Mouse (Mus musculus): ENCODE results near the gene Gm48552.

GRCm38 (mm10) chr10:81410350-81410749 is 21.5 kb downstream of the Gm48552 start:
- no peak for TF ChIP-seq USF1 (IDR thresholded peaks at IDR 0.05; ENCODE audit: low read depth)
- no peak for TF ChIP-seq MYOG (IDR thresholded peaks at IDR 0.05; ENCODE audit: control insufficient read depth in 1 of 3, insufficient read depth in 1 of 3, insufficient read length in 2 of 3, low read depth in 2 of 3)
- TF ChIP-seq E2F4 (IDR thresholded peaks at IDR 0.05; ENCODE audit: insufficient read depth), result no peak
- TF ChIP-seq POLR2A (IDR thresholded peaks at IDR 0.05; ENCODE audit: insufficient read length, low read depth), result no peak
- TF ChIP-seq MAX (IDR thresholded peaks at IDR 0.05; ENCODE audit: low read depth), result no peak
- no peak for TF ChIP-seq TCF12 (IDR thresholded peaks at IDR 0.05; ENCODE audit: insufficient read depth, poor library complexity, severe bottlenecking)
- TF ChIP-seq REST (IDR thresholded peaks at IDR 0.05; ENCODE audit: insufficient read depth, insufficient read length), result no peak
- TF ChIP-seq SRF (IDR thresholded peaks at IDR 0.05; ENCODE audit: control insufficient read depth, insufficient read length, low read depth), result no peak
- TF ChIP-seq MYOD1 (IDR thresholded peaks at IDR 0.05; ENCODE audit: control insufficient read depth in 1 of 3, insufficient read length in 2 of 3, low read depth in 2 of 3), result peak in 1 of 3 experiments; percentile 9
- no peak for TF ChIP-seq POLR2AphosphoS2 (IDR thresholded peaks at IDR 0.05; ENCODE audit: insufficient read length, low read depth)

All from myocyte (in vitro differentiated cells).